Mouse (Mus musculus): ENCODE results near the gene Zfp668. TPM values are rescaled to one million over a fixed set of nuclear protein-coding genes. Genes with fewer than 3 reads are reported as not detected.

Gene Zfp668
- polyA plus RNA-seq, 1 experiment from 2014 or later: 15.5 TPM

- H3K9ac ChIP-seq: peak within 1 kb of the TSS; percentile 67
- no peak within 1 kb of the TSS for H3K27ac ChIP-seq
- WGBS: 6% methylated on average over 24 of the region's 38 CpGs
Observed at GRCm38 (mm10) chr7:127824176-127824871, 52.3 kb downstream of the Zfp668 start, which contains the start of the genes Stx4a and Stx1b. Gene Stx4a (plus strand): TSS chr7:127824294. Gene Stx1b (minus strand): TSS chr7:127824549.

GRCm38 (mm10) chr7:127823236-127824171 is 53.1 kb downstream of the Zfp668 start:
- Histone ChIP-seq H3K4me1 (replicated peaks) (peaks cover 7% of the 10 kb centered on the region; the same call in 1 of the 2 replicates), H3K27ac (no peak overlapping the region), H3K27me3 (replicated peaks) (no peaks in the 10 kb centered on the region), H3K9ac (peak overlapping the region; percentile 67; the same call in 1 of the 2 replicates), H3K9me3 (no peaks in the 10 kb centered on the region), H3K36me3 (no peaks in the 10 kb centered on the region), H3K4me3 (replicated peaks) (peak overlapping the region; percentile 56), H3K4me2 (replicated peaks) (peak overlapping the region; percentile 72)
- WGBS: 66% methylated on average over 11 of the region's 11 CpGs
- ATAC-seq: peak; percentile 37

More at GRCm38 (mm10) chr7:127824176-127824871, 52.3 kb downstream of the Zfp668 start, which contains the start of the genes Stx4a and Stx1b:
- no peaks in the 10 kb centered on the region for H3K36me3 ChIP-seq
- H3K4me1 ChIP-seq (replicated peaks): peaks cover 7% of the 10 kb centered on the region; the same call in 1 of the 2 replicates
- peak; percentile 68 for ATAC-seq
- H3K9me3 ChIP-seq: no peaks in the 10 kb centered on the region
- H3K27me3 ChIP-seq (replicated peaks): no peaks in the 10 kb centered on the region
- H3K4me2 ChIP-seq (replicated peaks): peak within 1 kb of the TSS; percentile 72
- H3K4me3 ChIP-seq (replicated peaks): peak within 1 kb of the TSS; percentile 56

DNA sequence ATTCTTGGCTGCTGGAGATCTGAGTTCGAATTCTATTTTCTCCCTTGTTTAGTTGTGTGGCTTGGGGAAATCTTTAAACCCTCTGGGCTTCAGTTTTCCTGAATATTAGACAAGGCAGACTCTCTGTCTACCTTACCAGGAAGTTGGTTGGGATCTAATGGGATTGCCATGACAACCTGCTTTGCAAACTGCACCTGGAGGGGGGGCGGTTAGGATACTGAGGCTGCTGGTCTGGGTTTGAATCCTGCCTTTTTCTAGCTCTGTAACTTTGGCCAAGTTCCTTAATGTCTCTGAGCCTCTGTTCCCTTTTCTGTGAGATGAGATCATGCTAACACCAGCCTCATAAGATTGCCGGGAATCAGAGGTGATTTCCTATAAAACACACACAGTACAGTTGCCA is 54.1 kb downstream of the Zfp668 start:
- WGBS: 92% methylated on average over 3 of the region's 3 CpGs
- Histone ChIP-seq H3K27me3 (replicated peaks) (no peaks in the 10 kb centered on the region), H3K4me1 (replicated peaks) (peaks cover 7% of the 10 kb centered on the region; the same call in 1 of the 2 replicates), H3K9me3 (no peaks in the 10 kb centered on the region), H3K36me3 (no peaks in the 10 kb centered on the region), H3K4me3 (replicated peaks) (no peak overlapping the region), H3K9ac (no peak overlapping the region), H3K27ac (no peak overlapping the region), H3K4me2 (replicated peaks) (no peak overlapping the region)
- no peak for ATAC-seq

GRCm38 (mm10) chr7:127820836-127821509 is 55.7 kb downstream of the Zfp668 start:
- Histone ChIP-seq H3K4me2 (replicated peaks) (no peak overlapping the region), H3K36me3 (no peaks in the 10 kb centered on the region), H3K9me3 (no peaks in the 10 kb centered on the region), H3K4me1 (replicated peaks) (peaks cover 7% of the 10 kb centered on the region; the same call in 1 of the 2 replicates), H3K27me3 (replicated peaks) (no peaks in the 10 kb centered on the region), H3K9ac (no peak overlapping the region), H3K27ac (0 out of 2 replicates have a peak overlapping the region, but pooled peaks have one; percentile 13), H3K4me3 (replicated peaks) (no peak overlapping the region)
- 53% methylated on average over 13 of the region's 13 CpGs for WGBS
- no peak for ATAC-seq

- H3K4me2 ChIP-seq (replicated peaks): no peak overlapping the region
- no peak overlapping the region for H3K4me3 ChIP-seq (replicated peaks)
- no peaks in the 10 kb centered on the region for H3K9me3 ChIP-seq
- H3K9ac ChIP-seq: no peak overlapping the region
- H3K36me3 ChIP-seq: no peaks in the 10 kb centered on the region
- no peak overlapping the region for H3K27ac ChIP-seq
- 90% methylated on average over 5 of the region's 5 CpGs for WGBS
- no peaks in the 10 kb centered on the region for H3K27me3 ChIP-seq (replicated peaks)
- no peak for ATAC-seq
- 0 out of 2 replicates have a peak, but pooled peaks cover 3% of the 10 kb centered on the region for H3K4me1 ChIP-seq (replicated peaks)
Observed at GRCm38 (mm10) chr7:127817776-127818175, 58.9 kb downstream of the Zfp668 start.

DNA sequence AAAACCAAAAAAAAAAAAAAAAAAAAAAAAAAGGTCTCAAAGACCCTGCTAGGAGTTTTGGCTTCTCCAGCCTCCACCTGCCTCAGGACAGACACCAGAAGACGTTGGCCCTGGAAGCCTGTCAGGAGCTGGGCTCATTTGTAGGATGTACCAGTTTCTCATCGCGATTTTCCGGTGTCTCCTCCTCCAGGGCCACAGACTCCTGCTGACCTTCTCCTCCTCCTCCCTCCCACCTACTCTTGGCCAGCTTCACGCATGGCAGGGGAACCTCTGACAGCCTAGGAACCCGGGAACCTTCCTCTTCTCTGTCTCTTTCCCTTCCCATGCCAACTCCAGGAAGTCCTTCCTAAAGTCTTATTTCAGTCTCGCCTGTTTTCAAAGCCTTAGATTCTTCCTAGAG is 59.6 kb downstream of the Zfp668 start:
- no peak overlapping the region for H3K9ac ChIP-seq
- H3K36me3 ChIP-seq: no peaks in the 10 kb centered on the region
- H3K27ac ChIP-seq: no peak overlapping the region
- H3K4me1 ChIP-seq (replicated peaks): 0 out of 2 replicates have a peak, but pooled peaks cover 3% of the 10 kb centered on the region
- no peaks in the 10 kb centered on the region for H3K27me3 ChIP-seq (replicated peaks)
- ATAC-seq: no peak
- no peaks in the 10 kb centered on the region for H3K9me3 ChIP-seq
- 79% methylated on average over 7 of the region's 7 CpGs for WGBS
- H3K4me3 ChIP-seq (replicated peaks): no peak overlapping the region
- no peak overlapping the region for H3K4me2 ChIP-seq (replicated peaks)

DNA sequence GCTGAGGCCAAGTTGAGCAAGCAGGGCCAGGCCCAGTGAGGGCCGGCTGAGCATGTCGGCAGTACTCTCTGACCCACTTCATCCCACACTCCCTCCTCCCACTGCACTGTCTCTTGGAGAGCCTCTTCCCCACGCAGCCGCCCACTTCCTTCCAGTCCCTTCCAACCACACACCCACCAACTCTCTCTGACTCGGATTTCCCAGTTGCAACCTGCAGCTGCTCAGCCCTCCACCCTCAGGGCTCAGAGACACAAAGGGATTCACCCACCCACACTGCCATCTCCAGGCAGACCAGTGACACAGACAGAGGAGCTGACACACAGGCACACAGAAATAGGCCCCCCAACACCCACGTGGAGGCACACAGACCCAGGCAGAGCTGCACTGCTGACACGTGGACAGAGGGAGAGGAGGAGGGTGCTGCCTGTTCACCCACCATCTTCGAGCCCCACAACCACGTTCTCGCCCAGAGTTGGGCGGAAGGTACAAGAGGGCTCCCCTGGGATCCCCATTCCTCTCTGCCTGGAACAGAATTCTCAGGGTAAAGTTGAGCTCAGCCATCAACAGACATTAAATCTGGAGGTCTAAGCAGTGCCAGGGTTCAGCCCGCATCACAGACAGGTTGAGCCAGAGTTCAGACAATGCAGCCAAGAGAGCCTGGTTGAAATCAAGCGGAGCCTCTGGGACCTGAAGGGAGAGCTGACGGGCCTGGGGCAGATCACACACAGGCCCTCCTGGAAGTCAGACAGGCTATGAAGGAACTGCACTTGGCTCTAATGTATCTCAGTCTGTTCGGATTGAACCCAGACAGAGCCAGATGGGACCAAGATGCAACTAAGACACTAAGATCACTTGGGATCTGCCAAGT is 60.4 kb downstream of the Zfp668 start:
- H3K27me3 ChIP-seq (replicated peaks): no peaks in the 10 kb centered on the region
- H3K4me2 ChIP-seq (replicated peaks): no peak overlapping the region
- 54% methylated on average over 15 of the region's 15 CpGs for WGBS
- no peaks in the 10 kb centered on the region for H3K36me3 ChIP-seq
- no peak overlapping the region for H3K4me3 ChIP-seq (replicated peaks)
- peak overlapping the region; percentile 10 for H3K27ac ChIP-seq
- H3K9me3 ChIP-seq: no peaks in the 10 kb centered on the region
- ATAC-seq: peak; percentile 18; the same call in 1 of the 2 replicates
- H3K9ac ChIP-seq: no peak overlapping the region
- no peaks in the 10 kb centered on the region for H3K4me1 ChIP-seq (replicated peaks)

DNA sequence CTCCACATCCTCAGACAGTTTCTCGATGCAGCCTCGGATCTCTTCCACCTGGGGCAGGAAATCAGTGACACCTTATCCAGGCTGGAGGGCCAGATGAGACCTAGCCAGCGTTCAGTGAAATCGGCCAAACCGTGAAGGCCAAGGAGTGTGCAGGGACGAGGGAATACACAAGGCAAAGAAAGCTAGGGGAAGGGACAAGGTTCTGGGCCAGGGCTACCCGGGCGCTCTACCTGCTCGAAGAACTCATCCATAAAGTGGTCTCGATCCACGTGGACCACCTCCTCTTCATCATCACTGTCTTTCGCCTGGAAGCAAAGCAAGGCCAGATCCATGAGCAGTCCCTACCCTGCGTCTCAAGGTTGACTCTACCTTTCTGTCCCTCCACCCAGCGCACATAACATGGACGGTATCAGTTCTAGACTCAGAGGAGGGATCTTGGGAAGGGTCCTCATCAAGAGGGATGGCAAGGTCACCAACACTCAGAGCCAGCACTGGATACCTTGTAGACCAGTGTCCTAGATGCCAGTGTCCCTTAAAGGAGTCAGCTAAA is 61.4 kb downstream of the Zfp668 start:
- H3K36me3 ChIP-seq: no peaks in the 10 kb centered on the region
- H3K27me3 ChIP-seq (replicated peaks): no peaks in the 10 kb centered on the region
- WGBS: 89% methylated on average over 15 of the region's 15 CpGs
- no peak overlapping the region for H3K4me3 ChIP-seq (replicated peaks)
- ATAC-seq: no peak
- H3K9ac ChIP-seq: no peak overlapping the region
- no peaks in the 10 kb centered on the region for H3K4me1 ChIP-seq (replicated peaks)
- no peak overlapping the region for H3K4me2 ChIP-seq (replicated peaks)
- no peak overlapping the region for H3K27ac ChIP-seq
- H3K9me3 ChIP-seq: no peaks in the 10 kb centered on the region

DNA sequence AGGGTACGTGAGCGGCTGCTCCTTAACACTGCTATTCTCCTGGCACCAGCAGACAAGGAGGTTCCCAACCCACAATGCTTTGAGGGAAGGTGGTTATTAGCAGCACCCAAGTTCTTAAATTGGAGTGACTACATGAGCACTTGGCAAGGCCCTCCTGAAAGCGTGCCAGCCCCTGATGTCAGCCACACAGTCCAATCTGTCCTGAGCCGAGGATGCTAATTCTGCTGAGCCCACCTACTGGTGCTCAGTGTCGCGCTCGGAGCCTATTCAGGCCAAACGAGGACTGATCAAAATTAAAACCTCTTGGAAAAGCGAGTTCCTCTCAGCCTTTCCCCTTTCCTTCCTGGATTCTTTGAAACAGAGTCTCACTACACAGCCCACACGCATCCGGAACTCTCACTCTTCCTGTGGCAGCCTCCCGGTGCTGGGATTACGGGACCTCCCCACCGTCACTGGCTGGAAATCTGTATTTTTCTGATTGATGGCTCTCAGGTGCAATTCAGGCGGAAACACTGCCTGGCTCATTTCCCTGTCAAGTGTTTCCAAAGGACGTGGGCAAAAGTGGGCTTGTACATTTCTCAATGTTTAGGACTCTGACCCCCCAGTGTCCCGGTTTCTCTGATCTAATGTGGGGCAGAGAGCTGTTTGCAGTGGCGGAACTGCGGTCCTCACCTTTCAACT is 62.2 kb downstream of the Zfp668 start:
- Histone ChIP-seq H3K4me2 (replicated peaks) (no peak overlapping the region), H3K36me3 (no peaks in the 10 kb centered on the region), H3K27me3 (replicated peaks) (no peaks in the 10 kb centered on the region), H3K27ac (peak overlapping the region; percentile 29; the same call in 1 of the 2 replicates), H3K4me3 (replicated peaks) (no peak overlapping the region), H3K9ac (no peak overlapping the region), H3K9me3 (no peaks in the 10 kb centered on the region), H3K4me1 (replicated peaks) (no peaks in the 10 kb centered on the region)
- no peak for ATAC-seq
- 75% methylated on average over 19 of the region's 19 CpGs for WGBS

- Histone ChIP-seq H3K27me3 (replicated peaks) (no peaks in the 10 kb centered on the region), H3K9me3 (no peaks in the 10 kb centered on the region), H3K4me2 (replicated peaks) (no peak overlapping the region), H3K4me3 (replicated peaks) (no peak overlapping the region), H3K4me1 (replicated peaks) (no peaks in the 10 kb centered on the region), H3K9ac (no peak overlapping the region), H3K36me3 (no peaks in the 10 kb centered on the region), H3K27ac (peak overlapping the region; percentile 29; the same call in 1 of the 2 replicates)
- WGBS: 72% methylated on average over 4 of the region's 4 CpGs
- peak; percentile 63; the same call in 1 of the 2 replicates for ATAC-seq
Observed at GRCm38 (mm10) chr7:127813821-127814220, 62.8 kb downstream of the Zfp668 start.
